Mouse (Mus musculus) forebrain, embryonic 15.5 days (tissue): Measurements from ENCODE around the gene Fgfrl1. TPM values are rescaled to one million over a fixed set of nuclear protein-coding genes. Genes with fewer than 3 reads are reported as not detected.
A peak's percentile ranks its signal among the peaks of the same experiment; 100 is the strongest.

ENCODE experiments used
- ATAC-seq: fragments of 200-750 bp; cut with Nextera tagmentation; replicated peaks from 2 replicates; pipeline ENCODE4 v1.8.0; 2017; ENCODE audit warnings: mild to moderate bottlenecking, moderate TSS enrichment, moderate library complexity
- H3K27ac ChIP-seq: fragments of 300-500 bp; sonication (generic); replicated peaks from 2 replicates; pipeline ENCODE4 v1.5.1; 2015; ENCODE audit warnings: mild to moderate bottlenecking, inconsistent platforms
- H3K27me3 ChIP-seq: fragments of 300-500 bp; sonication (generic); 2 replicates; pipeline ENCODE4 v1.6.1; 2015; ENCODE audit warnings: inconsistent platforms
- H3K36me3 ChIP-seq: fragments of 300-500 bp; sonication (generic); 2 replicates; pipeline ENCODE4 v1.6.1; 2015; ENCODE audit warnings: mild to moderate bottlenecking, inconsistent platforms
- H3K4me1 ChIP-seq: fragments of 300-500 bp; sonication (generic); 2 replicates; pipeline ENCODE4 v1.6.1; 2015; ENCODE audit warnings: inconsistent platforms
- H3K4me2 ChIP-seq: fragments of 300-500 bp; sonication (generic); replicated peaks from 2 replicates; pipeline ENCODE4 v1.6.1; 2015; ENCODE audit warnings: mild to moderate bottlenecking, inconsistent platforms
- H3K4me3 ChIP-seq: fragments of 300-500 bp; sonication (generic); 2 replicates; pipeline ENCODE4 v1.5.1; 2015; ENCODE audit warnings: mild to moderate bottlenecking, inconsistent platforms
- H3K9ac ChIP-seq: fragments of 300-500 bp; sonication (generic); replicated peaks from 2 replicates; pipeline ENCODE4 v1.6.1; 2015; ENCODE audit warnings: mild to moderate bottlenecking, inconsistent platforms
- H3K9me3 ChIP-seq: fragments of 300-500 bp; sonication (generic); 2 replicates; pipeline ENCODE4 v1.6.1; 2016; ENCODE audit warnings: inconsistent platforms
- WGBS: fragments of 180-500 bp; shearing (Covaris S2); methylation state at CpG from one replicate; pipeline ENCODE4 v1.1.7; 2015; ENCODE audit warnings: mixed read lengths; 5-methylcytosine and 5-hydroxymethylcytosine counted together
- polyA plus RNA-seq: library from polyadenylated mRNA; unstranded; fragments of >200 nt; fragmentation: Nextera tagmentation; extraction: Ambion mirVana; gene quantifications from 2 replicates; pipeline ENCODE4 v1.2.1, GENCODE M21; 2015

Fgfrl1 gene
- polyA plus RNA-seq, 1 experiment from 2014 or later: 9.4 TPM

GRCm38 (mm10) chr5:108668977-108669936 lies 22.9 kb upstream of the Fgfrl1 start, which contains the start of gene Dgkq:
Gene Dgkq, minus strand, starts transcription at chr5:108669672.
- peaks cover 5% of the 10 kb centered on the region; the same call in 1 of the 2 replicates for H3K27me3 ChIP-seq
- H3K4me3 ChIP-seq: peak within 1 kb of the TSS; percentile 52
- H3K9me3 ChIP-seq: no peaks in the 10 kb centered on the region
- 6% methylated on average over 43 of the region's 43 CpGs for whole genome bisulfite sequencing
- peak; percentile 84 for ATAC-seq
- peaks cover 19% of the 10 kb centered on the region for H3K4me1 ChIP-seq
- H3K4me2 ChIP-seq: peak within 1 kb of the TSS; percentile 64
- H3K27ac ChIP-seq: peak within 1 kb of the TSS; percentile 86
- H3K36me3 ChIP-seq: peaks cover 11% of the 10 kb centered on the region; the same call in 1 of the 2 replicates
- H3K9ac ChIP-seq: peak within 1 kb of the TSS; percentile 60

GRCm38 (mm10) chr5:108669986-108670385 lies 22.2 kb upstream of the Fgfrl1 start:
- H3K9me3 ChIP-seq: no peaks in the 10 kb centered on the region
- ATAC-seq: peak; percentile 7; the same call in 1 of the 2 replicates

GRCm38 (mm10) chr5:108670785-108671184 lies 21.4 kb upstream of the Fgfrl1 start:
- H3K36me3 ChIP-seq: peaks cover 11% of the 10 kb centered on the region; the same call in 1 of the 2 replicates
- H3K27ac ChIP-seq: no peak overlapping the region
- no peak for ATAC-seq
- no peak overlapping the region for H3K4me3 ChIP-seq
- peaks cover 19% of the 10 kb centered on the region for H3K4me1 ChIP-seq
- H3K9me3 ChIP-seq: no peaks in the 10 kb centered on the region
- H3K9ac ChIP-seq: no peak overlapping the region
- H3K4me2 ChIP-seq: no peak overlapping the region
- no peaks in the 10 kb centered on the region for H3K27me3 ChIP-seq

More at GRCm38 (mm10) chr5:108669986-108670385, 22.2 kb upstream of the Fgfrl1 start:
- H3K27me3 ChIP-seq: no peaks in the 10 kb centered on the region
- H3K4me2 ChIP-seq: peak overlapping the region; percentile 64
- peak overlapping the region; percentile 52 for H3K4me3 ChIP-seq
- H3K36me3 ChIP-seq: peaks cover 11% of the 10 kb centered on the region; the same call in 1 of the 2 replicates
- WGBS: 88% methylated on average over 9 of the region's 9 CpGs
- H3K27ac ChIP-seq: no peak overlapping the region
- no peak overlapping the region for H3K9ac ChIP-seq
- H3K4me1 ChIP-seq: peaks cover 19% of the 10 kb centered on the region

- H3K4me3 ChIP-seq: no peak overlapping the region
- H3K27ac ChIP-seq: no peak overlapping the region
- WGBS: 96% methylated on average over 12 of the region's 12 CpGs
- H3K4me1 ChIP-seq: peaks cover 22% of the 10 kb centered on the region
- no peak for ATAC-seq
- H3K4me2 ChIP-seq: no peak overlapping the region
- H3K27me3 ChIP-seq: no peaks in the 10 kb centered on the region
- H3K9me3 ChIP-seq: no peaks in the 10 kb centered on the region
- H3K9ac ChIP-seq: no peak overlapping the region
- peaks cover 11% of the 10 kb centered on the region; the same call in 1 of the 2 replicates for H3K36me3 ChIP-seq
Measured at GRCm38 (mm10) chr5:108671757-108672156, 20.4 kb upstream of the Fgfrl1 start.

- no peaks in the 10 kb centered on the region for H3K27me3 ChIP-seq
- no peak for ATAC-seq
- H3K4me3 ChIP-seq: no peak overlapping the region
- peaks cover 24% of the 10 kb centered on the region for H3K4me1 ChIP-seq
- WGBS: 94% methylated on average over 2 of the region's 2 CpGs
- H3K4me2 ChIP-seq: no peak overlapping the region
- no peak overlapping the region for H3K27ac ChIP-seq
- H3K36me3 ChIP-seq: peaks cover 11% of the 10 kb centered on the region; the same call in 1 of the 2 replicates
- no peak overlapping the region for H3K9ac ChIP-seq
- H3K9me3 ChIP-seq: no peaks in the 10 kb centered on the region
Measured at GRCm38 (mm10) chr5:108674624-108675023, 17.6 kb upstream of the Fgfrl1 start.

- H3K4me2 ChIP-seq: no peak within 1 kb of the TSS
- H3K9me3 ChIP-seq: no peaks in the 10 kb centered on the region
- no peak within 1 kb of the TSS for H3K9ac ChIP-seq
- peaks cover 11% of the 10 kb centered on the region; the same call in 1 of the 2 replicates for H3K36me3 ChIP-seq
- H3K4me1 ChIP-seq: peaks cover 17% of the 10 kb centered on the region
- H3K27ac ChIP-seq: no peak within 1 kb of the TSS
- WGBS: 83% methylated on average over 9 of the region's 9 CpGs
- H3K27me3 ChIP-seq: no peaks in the 10 kb centered on the region
- no peak for ATAC-seq
- H3K4me3 ChIP-seq: no peak within 1 kb of the TSS
Measured at GRCm38 (mm10) chr5:108675251-108675816, 16.8 kb upstream of the Fgfrl1 start, which contains the start of gene Slc26a1. Gene Slc26a1, minus strand, starts transcription at chr5:108675569.

- Histone ChIP-seq H3K4me2 (peak overlapping the region; percentile 60), H3K4me3 (peak overlapping the region; percentile 35), H3K27ac (peak overlapping the region; percentile 94), H3K4me1 (peaks cover 15% of the 10 kb centered on the region), H3K36me3 (peaks cover 8% of the 10 kb centered on the region; the same call in 1 of the 2 replicates), H3K9me3 (no peaks in the 10 kb centered on the region), H3K9ac (peak overlapping the region; percentile 50), H3K27me3 (no peaks in the 10 kb centered on the region)
- ATAC-seq: peak; percentile 71
- 10% methylated on average over 5 of the region's 5 CpGs for WGBS
Measured at GRCm38 (mm10) chr5:108676772-108677498, 15.2 kb upstream of the Fgfrl1 start.

- H3K9me3 ChIP-seq: no peaks in the 10 kb centered on the region
- WGBS: 2% methylated on average over 25 of the region's 25 CpGs
- ATAC-seq: peak; percentile 91
Measured at GRCm38 (mm10) chr5:108677605-108678295, 14.4 kb upstream of the Fgfrl1 start.

GRCm38 (mm10) chr5:108678296-108678854 lies 13.8 kb upstream of the Fgfrl1 start:
- H3K4me3 ChIP-seq: no peak overlapping the region
- ATAC-seq: no peak
- H3K9me3 ChIP-seq: no peaks in the 10 kb centered on the region
- peaks cover 15% of the 10 kb centered on the region for H3K4me1 ChIP-seq
- H3K4me2 ChIP-seq: no peak overlapping the region
- no peaks in the 10 kb centered on the region for H3K27me3 ChIP-seq
- no peak overlapping the region for H3K27ac ChIP-seq
- WGBS: 85% methylated on average over 6 of the region's 6 CpGs
- H3K36me3 ChIP-seq: no peaks in the 10 kb centered on the region
- no peak overlapping the region for H3K9ac ChIP-seq

More at GRCm38 (mm10) chr5:108677605-108678295, 14.4 kb upstream of the Fgfrl1 start:
- H3K27ac ChIP-seq: peak overlapping the region; percentile 94
- H3K36me3 ChIP-seq: peaks cover under 1% of the 10 kb centered on the region; the same call in 1 of the 2 replicates
- peaks cover 15% of the 10 kb centered on the region for H3K4me1 ChIP-seq
- H3K4me2 ChIP-seq: peak overlapping the region; percentile 60
- H3K9ac ChIP-seq: peak overlapping the region; percentile 50
- peak overlapping the region; percentile 35 for H3K4me3 ChIP-seq
- H3K27me3 ChIP-seq: no peaks in the 10 kb centered on the region

GRCm38 (mm10) chr5:108679909-108680308 lies 12.3 kb upstream of the Fgfrl1 start:
- WGBS: 50% methylated on average over 3 of the region's 3 CpGs
- Histone ChIP-seq H3K4me2 (no peak overlapping the region), H3K27me3 (no peaks in the 10 kb centered on the region), H3K4me3 (no peak overlapping the region), H3K36me3 (no peaks in the 10 kb centered on the region), H3K9ac (no peak overlapping the region), H3K4me1 (peaks cover 15% of the 10 kb centered on the region), H3K27ac (no peak overlapping the region), H3K9me3 (no peaks in the 10 kb centered on the region)
- ATAC-seq: no peak

- Histone ChIP-seq H3K27me3 (no peaks in the 10 kb centered on the region), H3K9ac (no peak overlapping the region), H3K4me3 (no peak overlapping the region), H3K9me3 (no peaks in the 10 kb centered on the region), H3K4me2 (no peak overlapping the region), H3K36me3 (no peaks in the 10 kb centered on the region), H3K27ac (no peak overlapping the region), H3K4me1 (peaks cover 15% of the 10 kb centered on the region)
- WGBS: 91% methylated on average over 6 of the region's 6 CpGs
- no peak for ATAC-seq
Measured at GRCm38 (mm10) chr5:108680871-108681270, 11.3 kb upstream of the Fgfrl1 start.
